Mouse (Mus musculus): ENCODE data around the gene Egln1. TPM values are rescaled to one million over a fixed set of nuclear protein-coding genes. Genes with fewer than 3 reads are reported as not detected.

The Egln1 gene
- total RNA-seq, 2 experiments from 2014 or later, result 59.9 to 63.3 TPM

DNA sequence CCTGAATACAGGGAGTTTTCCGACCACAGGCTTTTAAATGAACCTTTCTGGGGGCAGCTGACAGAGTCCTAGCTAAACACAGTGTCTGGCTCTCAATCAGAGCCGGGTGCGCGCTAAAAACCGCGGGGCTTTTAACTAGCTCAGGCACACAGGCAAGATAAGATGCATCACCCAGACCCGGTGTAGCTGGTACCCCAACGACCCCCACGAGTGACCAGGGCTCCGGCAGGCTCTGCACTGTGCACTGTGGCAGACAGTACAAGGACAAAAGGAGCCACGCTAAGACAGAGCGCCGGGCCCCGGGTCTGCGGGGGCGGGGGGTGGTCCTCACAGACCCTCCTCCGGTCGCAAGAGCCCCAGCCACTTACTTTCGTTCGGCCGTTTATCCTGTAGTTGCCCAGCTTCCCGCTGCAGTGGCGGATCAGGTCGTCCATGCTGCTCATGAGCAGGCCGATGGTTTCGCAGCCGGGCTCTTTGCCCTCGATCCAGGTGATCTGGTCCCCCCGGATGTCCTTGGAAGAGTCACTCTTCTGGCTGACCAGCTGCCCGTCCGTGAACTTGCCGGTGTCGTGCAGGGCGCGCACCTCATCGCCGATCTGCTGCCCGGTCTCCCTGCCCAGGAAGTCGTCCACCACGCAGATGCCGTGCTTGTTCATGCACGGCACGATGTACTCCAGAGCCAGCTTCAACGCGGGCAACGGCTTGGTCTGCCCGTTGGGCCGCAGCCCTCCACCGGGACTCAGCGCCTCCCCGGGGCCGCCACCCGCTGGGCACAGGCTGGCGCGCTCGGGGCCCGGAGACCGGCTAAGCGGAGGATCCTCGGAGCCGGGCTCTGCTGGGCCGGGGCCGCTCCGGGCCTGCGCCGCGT, 1.0 kb downstream of the Egln1 start:
- DNase-seq (ENCODE audit: low spot score in 2 of 2), result peak in 1 of 2 experiments; percentile 52

DNA sequence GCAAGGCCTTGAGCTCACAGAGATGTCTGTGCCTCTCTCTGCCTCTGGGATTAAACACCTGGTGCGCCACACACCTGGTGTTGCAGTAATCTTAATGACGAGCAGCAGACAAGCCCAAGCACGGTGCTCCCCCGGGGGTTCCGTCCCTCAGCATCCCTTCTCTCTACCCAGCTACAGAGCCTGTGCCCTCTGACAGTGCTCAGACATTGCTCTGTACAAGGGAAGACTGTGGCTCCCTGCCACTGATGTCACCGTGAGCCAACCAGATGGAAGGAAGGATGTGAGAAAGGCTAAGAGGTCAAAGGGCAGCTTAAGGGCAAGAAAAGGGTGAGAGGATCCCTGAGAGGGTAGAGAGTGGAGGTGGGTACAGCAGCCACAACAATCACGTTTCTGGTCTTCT, 4.7 kb downstream of the Egln1 start:
- DNase-seq (ENCODE audit: low spot score in 2 of 2), result no peak

DNA sequence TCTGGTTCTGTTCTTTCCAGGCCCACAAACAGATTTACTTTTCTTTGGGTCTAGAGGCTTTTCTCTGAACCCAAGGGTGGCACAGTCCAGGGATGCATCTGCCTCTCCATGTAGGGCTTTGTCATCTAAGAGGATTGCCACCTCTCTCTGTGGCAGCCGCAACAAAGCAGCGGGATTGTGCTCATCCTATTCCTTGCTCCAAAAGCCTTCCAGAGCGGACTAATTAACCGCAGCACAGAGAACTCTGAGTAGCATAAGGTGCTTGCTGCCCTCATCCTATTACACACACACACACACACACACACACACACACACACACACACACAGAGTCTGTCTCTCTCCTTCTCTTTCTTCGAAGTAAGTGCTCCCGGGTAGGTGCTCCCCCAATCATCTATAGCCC, 5.3 kb downstream of the Egln1 start:
- DNase-seq (ENCODE audit: low spot score in 2 of 2), result no peak

DNA sequence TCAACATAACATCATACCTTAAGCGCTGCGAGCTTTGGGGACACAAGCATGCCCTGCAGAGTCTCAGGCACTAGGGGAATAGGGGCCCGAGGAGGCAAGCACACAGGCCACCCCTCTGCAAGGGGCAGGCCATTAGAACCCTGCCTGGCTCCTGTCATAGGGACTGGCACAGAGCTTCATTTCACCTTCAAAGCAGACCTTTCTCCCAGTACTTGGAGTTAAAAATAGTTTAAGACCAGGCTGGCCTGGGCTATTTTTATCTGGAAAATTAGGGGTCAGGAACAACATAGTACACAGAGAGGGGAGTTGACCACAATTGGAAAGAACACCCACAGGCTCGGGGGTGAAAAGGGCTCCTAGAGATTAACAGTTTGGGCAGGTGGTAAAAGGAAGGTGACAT, 11.8 kb downstream of the Egln1 start:
- DNase-seq (ENCODE audit: low spot score in 2 of 2), result no peak

DNA sequence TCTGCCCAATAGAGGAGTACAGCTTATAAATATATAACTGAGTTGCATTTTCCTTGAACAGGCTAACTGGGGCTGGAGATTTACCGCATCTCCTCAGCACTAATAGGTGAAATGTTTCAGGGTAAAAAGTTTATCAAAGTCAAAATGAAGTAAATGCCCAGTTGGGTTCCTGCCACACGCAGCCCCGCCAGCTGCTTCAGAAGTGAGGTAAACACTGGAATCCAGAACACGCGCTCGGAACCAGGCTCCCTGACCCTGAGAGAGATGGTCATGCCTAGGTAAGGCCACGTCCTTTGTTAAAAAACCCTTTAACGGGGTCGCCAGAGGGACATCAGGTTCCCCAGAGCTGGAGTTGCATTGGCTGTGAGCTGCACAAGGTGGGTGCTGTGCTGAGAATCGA, 12.4 kb downstream of the Egln1 start:
- no peak for DNase-seq (ENCODE audit: low spot score in 2 of 2)

DNA sequence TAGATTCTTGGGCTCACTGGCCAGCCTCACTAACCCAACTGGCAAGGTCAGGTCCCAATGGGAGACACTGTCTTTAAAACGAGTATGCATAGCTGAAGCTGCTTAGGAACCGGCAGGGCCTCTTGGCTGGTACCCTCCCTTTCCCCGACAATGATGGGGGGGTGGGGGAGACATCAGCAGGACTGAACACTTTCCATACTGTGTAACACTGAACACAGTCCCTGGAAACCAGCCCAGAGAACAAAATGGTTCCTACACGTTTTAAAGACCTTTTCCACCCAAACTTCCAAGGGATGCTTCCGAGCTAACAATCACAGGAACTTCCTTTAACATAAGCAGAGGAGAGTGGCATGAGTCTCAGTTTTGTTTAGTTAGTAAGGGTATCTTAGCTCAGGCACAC, 14.0 kb downstream of the Egln1 start:
- DNase-seq (ENCODE audit: low spot score in 2 of 2), result no peak

DNA sequence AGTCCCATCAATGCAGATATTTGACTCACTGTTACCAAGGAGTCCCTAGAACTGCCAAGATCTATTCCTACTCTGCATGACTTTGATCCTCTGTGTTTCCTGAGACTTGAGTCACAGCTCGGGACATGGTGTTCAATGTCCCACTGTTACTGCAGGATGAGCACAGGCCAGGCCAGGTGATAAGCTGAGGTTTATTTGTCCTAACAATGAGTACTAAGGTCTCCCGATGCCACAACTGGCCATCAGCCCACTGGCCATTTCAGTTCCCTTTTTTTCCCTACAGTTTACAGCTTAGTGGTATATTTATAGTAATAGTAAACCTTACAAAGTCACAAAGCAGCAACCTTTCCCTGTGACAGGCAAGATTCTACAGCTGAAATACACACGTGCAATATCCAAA, 16.7 kb downstream of the Egln1 start:
- no peak for DNase-seq (ENCODE audit: low spot score in 2 of 2)

DNA sequence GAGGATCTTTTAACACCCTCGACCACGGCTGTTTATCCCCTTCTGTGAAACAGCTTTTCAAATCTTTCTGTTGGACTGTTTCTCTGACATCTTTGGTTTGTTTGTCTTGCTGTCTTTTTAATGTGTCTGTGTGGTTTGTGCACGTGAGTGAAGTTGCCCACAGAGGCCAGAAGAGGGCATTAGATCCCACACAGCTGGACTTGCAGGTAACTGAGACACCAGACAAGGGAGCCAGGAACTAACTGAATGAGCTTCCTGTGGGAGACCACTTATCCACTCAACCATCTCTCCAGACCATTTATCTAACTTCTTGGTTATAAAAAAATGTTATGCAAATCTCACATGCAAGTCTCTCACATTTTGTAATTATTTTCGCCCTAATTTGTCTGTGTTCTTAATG, 18.5 kb downstream of the Egln1 start:
- no peak for DNase-seq (ENCODE audit: low spot score in 2 of 2)

DNA sequence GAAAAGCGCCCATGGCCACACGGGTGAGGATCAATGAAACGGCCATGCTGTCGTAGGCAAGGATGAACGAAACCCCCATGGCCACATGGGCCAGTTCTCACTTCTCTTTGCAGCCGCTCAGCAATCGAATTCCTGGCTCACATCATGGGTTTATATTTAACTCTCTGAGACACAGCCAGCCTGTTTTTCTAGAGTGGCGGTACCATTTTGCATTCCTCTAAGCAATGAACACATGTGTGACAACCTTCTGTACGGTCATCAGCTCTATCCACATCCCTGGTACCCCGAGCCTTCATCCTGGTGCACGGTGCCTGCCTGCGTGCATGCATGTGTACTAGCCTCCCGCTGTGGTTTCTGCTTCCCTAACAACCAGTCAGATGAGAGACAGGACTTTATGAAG, 19.0 kb downstream of the Egln1 start:
- DNase-seq (ENCODE audit: low spot score in 2 of 2), result no peak

DNA sequence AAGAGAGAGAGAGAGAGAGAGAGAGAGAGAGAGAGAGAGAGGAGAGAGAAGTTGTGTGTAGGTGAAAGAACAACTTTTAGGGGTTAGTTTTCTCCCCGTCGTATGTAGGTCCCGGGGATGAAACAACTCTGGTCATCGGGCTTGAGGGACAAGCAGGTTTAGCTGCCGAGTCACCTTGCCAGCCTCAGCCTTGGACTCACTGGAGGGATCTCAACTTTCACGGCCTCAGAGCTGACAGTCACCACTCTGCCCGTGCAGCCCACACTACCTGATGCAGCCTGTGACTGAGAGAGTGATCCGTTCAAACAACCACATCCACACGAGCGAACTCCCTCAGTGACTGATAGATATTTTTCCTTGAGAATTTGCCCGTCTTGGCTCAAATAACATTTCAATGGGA, 20.1 kb downstream of the Egln1 start:
- no peak for DNase-seq (ENCODE audit: low spot score in 2 of 2)

DNA sequence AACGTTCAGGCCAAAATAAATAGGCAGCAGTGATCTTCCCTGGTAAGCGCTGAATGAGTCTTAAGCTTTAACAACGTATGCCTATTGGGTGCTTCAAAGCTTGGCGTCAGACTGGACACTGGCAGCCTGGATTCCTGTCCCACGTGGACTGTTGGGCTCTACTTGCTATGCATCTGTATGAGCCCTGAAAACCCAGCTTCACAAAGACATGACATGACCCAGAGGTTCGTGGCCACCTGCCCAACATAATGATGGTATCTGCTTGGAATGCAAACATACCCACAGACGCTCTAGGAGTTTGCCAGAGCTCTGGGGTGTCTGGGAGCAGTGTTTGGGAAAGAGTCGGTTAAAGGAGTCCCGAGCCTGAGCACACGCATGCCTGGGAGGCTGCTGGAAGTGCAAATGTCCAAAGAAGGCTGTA, 22.8 kb downstream of the Egln1 start:
- no peak for DNase-seq (ENCODE audit: low spot score in 2 of 2)

DNA sequence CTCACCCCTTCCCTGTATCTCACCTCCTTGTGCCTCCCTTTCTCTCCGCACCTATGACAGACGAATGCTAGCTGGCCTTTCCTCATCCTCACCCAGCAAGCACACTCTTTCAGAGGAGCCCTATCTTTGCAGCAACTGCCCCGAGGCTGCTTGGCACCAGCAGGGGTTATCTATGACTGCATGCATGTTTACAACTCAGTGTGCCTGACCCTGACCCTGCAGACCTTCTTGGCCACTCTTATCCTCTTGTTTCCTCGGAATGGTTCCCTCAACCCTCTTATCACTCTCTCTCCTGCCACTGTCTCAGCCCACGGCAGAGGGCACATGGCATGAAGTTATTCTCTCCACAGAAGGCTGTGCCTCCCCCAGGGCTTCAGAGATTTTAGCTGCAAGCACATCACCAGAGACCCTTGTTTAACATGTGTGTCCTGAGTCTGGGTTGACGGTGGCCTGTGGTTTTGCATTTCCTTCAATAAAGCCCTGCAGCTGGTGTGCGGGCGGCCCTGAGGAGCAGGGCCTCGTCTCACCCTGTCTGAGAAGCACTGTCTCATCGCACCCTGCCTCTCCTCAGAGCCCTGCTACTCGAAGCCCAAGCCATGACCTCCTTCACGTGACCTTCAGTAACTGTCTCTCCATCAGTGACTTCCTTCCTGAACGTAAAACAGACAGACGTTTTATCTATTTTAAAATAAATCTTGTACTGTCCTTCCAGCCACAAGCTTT, 23.4 kb downstream of the Egln1 start:
- DNase-seq (ENCODE audit: low spot score in 2 of 2), result no peak

DNA sequence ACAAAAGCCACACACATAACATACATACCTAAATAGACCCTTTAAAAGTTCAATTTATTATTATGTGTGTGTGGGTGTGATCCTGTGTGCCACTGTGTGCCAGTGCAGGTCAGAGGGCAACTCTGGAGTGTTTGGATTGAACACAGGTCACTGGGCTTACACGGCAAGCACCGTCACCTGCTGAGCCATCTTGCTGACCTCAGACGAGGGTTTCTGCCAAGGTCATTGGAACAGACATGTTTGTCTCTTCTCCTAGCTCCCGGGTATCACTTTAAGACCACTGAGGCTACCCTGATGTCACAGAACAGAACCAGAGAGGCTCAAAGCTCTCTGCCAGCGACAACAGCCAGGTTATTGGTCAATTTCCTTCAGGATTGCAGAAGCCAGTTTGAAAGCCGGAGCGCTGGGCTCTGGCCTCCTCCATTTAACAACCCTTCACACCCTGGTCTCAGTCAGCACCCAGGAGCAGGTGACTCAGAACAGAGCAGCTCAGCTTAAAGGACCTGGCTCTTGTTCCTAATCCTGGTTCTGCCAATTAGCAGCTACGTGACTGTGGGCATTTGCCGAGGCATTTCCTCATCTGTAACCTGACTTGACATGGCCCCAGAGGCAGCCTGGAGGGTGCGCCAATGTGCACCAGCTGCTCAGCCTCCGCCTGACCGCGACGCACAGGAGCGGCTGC, 25.0 kb downstream of the Egln1 start:
- no peak for DNase-seq (ENCODE audit: low spot score in 2 of 2)

DNA sequence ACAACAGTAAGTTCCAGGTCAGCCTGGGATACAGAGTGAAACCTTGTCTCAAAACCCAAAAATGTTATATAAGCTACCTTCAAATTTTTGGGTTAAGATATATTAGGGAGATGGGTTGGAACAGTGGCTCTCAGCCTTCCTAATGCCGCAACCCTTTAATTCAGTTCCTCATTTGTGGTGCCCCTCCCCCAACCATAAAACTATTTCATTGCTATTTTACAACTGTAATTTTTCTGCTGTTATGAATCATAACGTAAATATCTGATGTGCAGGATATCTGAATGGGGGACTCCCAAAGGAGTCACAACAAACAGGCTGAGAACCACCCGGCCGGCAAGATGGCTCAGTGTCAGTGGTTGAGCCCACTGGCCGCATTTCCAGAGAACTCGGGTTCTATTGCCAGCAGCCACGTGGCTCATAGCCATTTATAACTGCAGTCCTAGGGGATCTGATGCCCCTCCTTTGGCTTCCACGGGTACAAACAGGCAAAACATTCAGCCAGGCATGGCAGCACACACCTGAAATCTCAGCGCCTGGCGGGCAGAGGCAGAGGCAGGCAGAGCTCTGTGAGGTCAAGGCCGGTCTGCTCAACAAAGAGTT, 26.5 kb downstream of the Egln1 start:
- no peak for DNase-seq (ENCODE audit: low spot score in 2 of 2)

DNA sequence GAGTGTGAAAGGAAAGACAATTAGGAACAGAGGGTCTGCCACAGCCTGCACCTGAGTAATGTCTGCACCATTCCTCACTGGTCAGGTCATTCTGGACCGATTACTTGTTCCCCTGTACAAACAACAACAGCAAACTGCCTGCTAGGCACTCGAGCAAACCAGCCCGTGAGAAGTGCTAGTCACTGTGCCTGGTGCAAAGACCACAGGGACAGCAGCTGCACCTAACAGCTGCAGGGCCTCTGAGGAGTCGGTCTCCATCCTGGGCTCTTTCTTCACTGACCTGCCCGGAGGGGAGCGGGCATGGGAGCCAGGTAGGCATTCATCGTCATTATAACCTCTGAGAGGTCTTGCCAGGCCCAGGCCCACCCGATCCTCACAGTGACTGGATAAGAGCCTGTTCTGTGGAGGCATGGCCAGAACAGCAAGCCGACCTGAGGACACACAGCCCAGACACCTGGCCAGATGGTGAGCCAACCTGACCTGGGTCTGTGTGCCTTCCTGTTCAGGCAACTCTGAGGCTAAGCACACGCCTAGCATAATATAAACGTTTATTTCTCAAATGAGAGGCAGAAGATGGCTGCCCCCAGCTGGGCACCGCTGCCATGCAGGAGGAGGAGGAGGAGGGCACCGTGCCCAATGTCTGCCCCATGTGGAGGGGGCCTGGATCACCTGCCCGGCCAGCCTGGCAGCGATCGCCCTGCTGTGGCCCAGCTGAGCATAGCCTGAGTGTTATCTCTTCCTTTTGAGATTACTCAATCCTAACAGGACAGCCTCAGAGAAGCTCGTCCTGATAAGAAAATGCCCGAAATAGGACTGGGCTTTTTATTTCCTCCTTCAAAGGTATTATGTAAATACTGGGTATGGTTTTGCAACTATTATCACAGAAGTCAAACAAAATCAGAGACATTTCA, 27.5 kb downstream of the Egln1 start:
- no peak for DNase-seq (ENCODE audit: low spot score in 2 of 2)

DNA sequence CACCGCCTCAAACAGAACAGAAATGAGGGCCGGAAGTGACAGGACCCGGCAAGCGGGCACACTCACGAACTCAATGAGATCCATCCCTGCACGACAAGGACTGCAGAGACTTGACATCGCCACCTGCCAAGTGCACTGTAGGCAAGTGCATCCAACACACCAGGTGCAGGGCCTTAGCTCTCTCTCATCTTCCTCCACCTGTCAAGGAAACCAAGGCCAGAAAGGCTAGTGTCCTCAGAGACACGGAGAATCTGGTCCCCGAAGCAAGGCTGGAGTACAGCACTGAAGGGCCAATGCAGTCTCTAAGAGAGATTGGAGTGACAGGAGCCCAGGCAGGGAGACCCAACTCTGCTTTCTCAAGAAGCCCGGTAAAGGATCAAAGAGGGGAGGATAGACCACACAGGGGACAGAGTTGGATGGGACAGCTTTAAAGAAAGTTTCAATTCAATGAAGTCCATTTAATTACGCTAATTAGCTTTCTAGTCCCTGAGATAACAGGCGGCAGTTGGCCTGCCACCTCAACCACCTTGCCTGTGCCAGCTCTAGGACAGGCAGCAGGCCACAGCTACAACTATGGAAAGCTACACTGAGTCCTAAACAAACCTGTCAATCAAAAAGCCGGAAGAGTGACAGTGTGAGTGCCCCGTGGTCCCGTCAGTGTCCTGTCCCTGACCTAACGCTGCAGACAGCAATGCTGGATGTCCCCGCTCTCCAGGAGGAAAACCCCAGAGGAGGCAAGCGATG, 31.2 kb downstream of the Egln1 start:
- DNase-seq (ENCODE audit: low spot score in 2 of 2), result no peak

DNA sequence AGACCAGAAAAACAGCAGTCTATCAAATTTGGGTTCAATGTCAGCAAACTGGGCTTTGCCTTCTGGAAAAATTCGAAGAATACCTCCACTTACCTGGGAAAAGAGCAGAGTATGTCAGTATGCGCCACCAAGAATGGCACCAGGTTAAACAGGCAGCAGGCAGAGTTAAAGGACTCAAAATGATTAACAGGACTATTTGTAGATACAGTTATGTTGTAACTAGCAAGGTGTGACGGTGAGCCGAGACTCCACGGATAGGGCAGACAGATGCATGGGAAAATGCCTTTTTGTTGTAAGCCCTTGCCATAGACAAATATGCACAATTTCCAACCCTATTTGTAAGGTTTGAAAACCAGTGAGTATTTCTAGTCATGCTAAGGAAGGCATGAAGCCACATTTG, 35.1 kb downstream of the Egln1 start:
- no peak for DNase-seq (ENCODE audit: low spot score in 2 of 2)

DNA sequence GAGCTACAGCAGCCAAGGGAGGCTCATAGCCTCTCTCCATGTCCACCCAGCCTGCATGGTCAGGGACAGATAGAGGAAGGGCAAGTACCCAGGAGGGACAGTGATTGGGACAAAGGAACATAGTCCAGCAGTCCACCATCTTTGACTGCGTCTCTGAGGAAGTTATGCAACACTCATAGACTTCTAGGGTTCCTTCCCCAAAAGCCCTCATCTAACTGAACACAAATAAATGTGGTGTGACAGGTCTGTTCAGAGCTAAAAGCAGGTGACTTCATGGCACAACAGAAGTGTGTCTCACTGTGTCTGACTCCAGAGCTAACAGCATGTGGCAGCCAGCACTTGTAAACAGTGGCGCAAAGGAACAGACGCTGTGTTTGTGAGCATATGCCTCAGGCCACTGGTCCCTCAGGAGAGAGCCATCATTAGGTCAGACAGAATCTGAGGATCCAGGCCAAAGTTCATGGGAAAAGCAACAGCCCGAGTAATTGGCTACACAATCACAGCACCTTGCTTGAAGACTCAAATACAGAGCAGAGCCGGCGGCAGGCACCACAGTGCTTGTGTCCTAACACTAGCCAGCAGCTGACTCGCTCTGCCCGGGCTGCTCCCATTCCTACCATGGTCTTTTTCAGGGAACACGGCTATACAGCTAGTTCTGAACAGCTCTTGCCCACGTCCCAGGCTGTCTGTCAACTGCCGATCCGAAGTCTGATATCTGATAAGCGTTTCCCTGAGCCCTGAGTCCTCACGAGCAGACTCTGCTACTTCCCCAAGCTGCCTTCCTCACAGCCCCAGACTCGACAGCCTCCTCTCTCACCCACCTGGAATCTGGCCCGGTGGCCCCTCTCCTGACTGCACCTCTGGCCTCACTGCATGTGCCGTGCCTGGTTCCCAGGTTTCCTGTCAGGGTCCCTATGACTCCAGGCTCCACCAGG, 36.9 kb downstream of the Egln1 start:
- DNase-seq (ENCODE audit: low spot score in 2 of 2), result no peak

DNA sequence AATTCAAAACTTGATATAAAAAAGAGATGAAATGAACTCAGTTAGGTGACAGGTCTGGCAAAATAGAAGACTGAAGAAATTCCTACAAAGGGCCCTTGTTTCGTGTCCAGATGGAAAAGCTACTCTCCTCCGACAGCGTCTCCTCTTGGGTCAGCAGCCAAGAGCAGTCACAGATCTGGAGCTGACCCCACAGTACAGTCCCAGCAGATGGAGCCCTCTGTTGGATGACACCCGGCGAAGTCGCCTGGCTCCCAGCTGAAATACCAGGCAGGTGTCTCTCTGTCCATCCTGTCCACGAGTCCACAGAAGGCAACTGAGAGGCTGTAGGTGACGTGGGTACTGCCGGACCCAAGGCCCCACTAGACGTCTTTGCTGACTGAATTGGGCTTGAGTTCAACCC, 38.8 kb downstream of the Egln1 start:
- DNase-seq (ENCODE audit: low spot score in 2 of 2), result no peak

Measured in layer of hippocampus, postnatal 14 days (tissue).